Mouse (Mus musculus) stomach, postnatal 0 days (tissue): ENCODE data around the gene Fignl1. TPM values are rescaled to one million over a fixed set of nuclear protein-coding genes. Genes with fewer than 3 reads are reported as not detected.

Source experiments
- ATAC-seq: fragments of 200-750 bp; cut with Nextera tagmentation; 2 replicates; pipeline ENCODE4 v1.8.0; 2017; ENCODE audit not compliant: low FRiP score, low TSS enrichment
- DNase-seq: peaks from one replicate; pipeline ENCODE4 v3.0.0-alpha.2; 2016; ENCODE audit warnings: low spot score
- H3K27ac ChIP-seq: fragments of 300-500 bp; sonication (generic); replicated peaks from 2 replicates; pipeline ENCODE4 v1.5.1; 2014; ENCODE audit warnings: mild to moderate bottlenecking, control low read depth
- H3K27me3 ChIP-seq: fragments of 300-500 bp; sonication (generic); 2 replicates; pipeline ENCODE4 v1.6.1; 2014; ENCODE audit warnings: low read length; ENCODE audit not compliant: control insufficient read depth, insufficient read depth
- H3K36me3 ChIP-seq: fragments of 300-500 bp; sonication (generic); 2 replicates; pipeline ENCODE4 v1.6.1; 2014; ENCODE audit warnings: low read length, mixed read lengths; ENCODE audit not compliant: control insufficient read depth, insufficient read depth
- H3K4me1 ChIP-seq: fragments of 300-500 bp; sonication (generic); replicated peaks from 2 replicates; pipeline ENCODE4 v1.6.1; 2014; ENCODE audit warnings: antibody characterized with exemption; ENCODE audit not compliant: control insufficient read depth, insufficient read depth
- H3K4me2 ChIP-seq: fragments of 300-500 bp; sonication (generic); replicated peaks from 2 replicates; pipeline ENCODE4 v1.6.1; 2014; ENCODE audit warnings: low read depth, mild to moderate bottlenecking, control low read depth, moderate library complexity
- H3K4me3 ChIP-seq: fragments of 300-500 bp; sonication (generic); 2 replicates; pipeline ENCODE4 v1.5.1; 2014; ENCODE audit warnings: low read depth, low read length, control low read depth
- H3K9ac ChIP-seq: fragments of 300-500 bp; sonication (generic); 2 replicates; pipeline ENCODE4 v1.6.1; 2014; ENCODE audit warnings: mild to moderate bottlenecking, low read length, control low read depth, mixed read lengths
- H3K9me3 ChIP-seq: fragments of 300-500 bp; sonication (generic); 2 replicates; pipeline ENCODE4 v1.6.1; 2016; ENCODE audit warnings: low read length; ENCODE audit not compliant: control insufficient read depth
- CTCF ChIP-seq: IDR thresholded peaks from 2 replicates; pipeline ENCODE4 v1.5.1; 2016; ENCODE audit warnings: antibody characterized with exemption, low read depth, mild to moderate bottlenecking, moderate library complexity
- EP300 ChIP-seq: optimal IDR thresholded peaks from 2 replicates; pipeline ENCODE3; 2016; ENCODE audit warnings: antibody characterized with exemption
- WGBS: fragments of 180-500 bp; shearing (Covaris S2); extraction: QIAGEN DNeasy Blood & Tissue Kit; methylation state at CpG from one replicate; pipeline ENCODE4 v1.1.7; 2014; 5-methylcytosine and 5-hydroxymethylcytosine counted together
- polyA plus RNA-seq: library from polyadenylated mRNA; unstranded; fragments of >200 nt; fragmentation: Nextera tagmentation; extraction: Ambion mirVana; gene quantifications from 2 replicates; pipeline ENCODE4 v1.2.1, GENCODE M21; 2015

The Fignl1 gene
- polyA plus RNA-seq, 1 experiment from 2014 or later = 10.5 TPM

- Histone ChIP-seq H3K27me3 (no peaks in the 10 kb centered on the region), H3K27ac (no peak overlapping the region), H3K4me3 (no peak overlapping the region), H3K4me2 (no peak overlapping the region), H3K9me3 (no peaks in the 10 kb centered on the region), H3K4me1 (no peaks in the 10 kb centered on the region), H3K36me3 (peaks cover 5% of the 10 kb centered on the region), H3K9ac (no peak overlapping the region)
- DNase-seq (no peak), ATAC-seq (no peak)
- WGBS = 92% methylated on average over 3 of the region's 3 CpGs
- TF ChIP-seq CTCF (no peak), EP300 (no peak)
These were observed 8.5 kb downstream of the Fignl1 start for GRCm38 (mm10) chr11:11800304-11800703.

DNA sequence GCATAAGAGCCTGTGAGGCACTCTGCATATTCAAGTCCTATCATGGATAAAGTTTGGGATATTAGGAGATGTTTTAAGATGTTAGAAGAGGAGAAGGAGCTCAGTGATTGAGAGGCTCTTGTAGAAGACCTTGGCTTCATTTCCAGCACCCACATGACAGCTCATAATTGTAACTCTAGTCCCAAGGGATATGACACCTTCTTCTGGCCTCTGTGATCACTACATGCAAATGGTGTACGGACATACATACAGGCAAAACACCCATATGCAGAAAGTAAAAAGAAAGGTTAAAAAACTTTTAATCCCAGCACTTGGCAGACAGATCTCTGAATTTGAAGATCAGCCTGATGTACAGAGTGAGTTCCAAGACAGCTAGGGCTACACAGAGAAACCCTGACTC, 10.1 kb downstream of the Fignl1 start:
- no peak for TF ChIP-seq EP300
- no peaks in the 10 kb centered on the region for H3K4me1 ChIP-seq
- H3K9me3 ChIP-seq = no peaks in the 10 kb centered on the region
- no peak overlapping the region for H3K9ac ChIP-seq
- H3K4me3 ChIP-seq = no peak overlapping the region
- no peaks in the 10 kb centered on the region for H3K27me3 ChIP-seq
- H3K36me3 ChIP-seq = peaks cover 5% of the 10 kb centered on the region
- no peak overlapping the region for H3K27ac ChIP-seq
- no peak overlapping the region for H3K4me2 ChIP-seq
- WGBS = 98% methylated on average over 1 of the region's 1 CpGs
- ATAC-seq = no peak
- DNase-seq = no peak

DNA sequence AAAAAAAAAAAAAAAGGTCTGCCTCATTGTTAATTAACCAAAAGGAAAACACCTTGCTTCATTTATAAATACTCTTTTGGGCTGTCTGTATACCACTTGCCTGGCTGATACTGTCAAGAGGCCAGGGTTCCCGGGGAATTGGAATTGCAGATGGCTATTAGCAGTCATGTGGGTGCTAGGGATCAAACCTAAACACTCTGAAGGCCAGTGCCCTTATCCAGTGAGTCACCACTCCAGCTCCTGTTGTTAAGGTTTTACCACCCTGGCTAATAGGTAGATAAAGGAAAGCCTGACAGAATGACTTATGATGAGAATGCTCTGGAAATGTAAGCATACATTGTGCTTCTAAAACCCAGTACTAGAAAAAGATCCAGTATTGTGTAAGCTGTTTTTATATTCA, 14.1 kb downstream of the Fignl1 start:
- 56% methylated on average over 1 of the region's 1 CpGs for WGBS
- Histone ChIP-seq H3K9ac (no peak overlapping the region), H3K4me1 (no peaks in the 10 kb centered on the region), H3K9me3 (no peaks in the 10 kb centered on the region), H3K36me3 (no peaks in the 10 kb centered on the region), H3K4me2 (no peak overlapping the region), H3K27ac (no peak overlapping the region), H3K4me3 (no peak overlapping the region), H3K27me3 (no peaks in the 10 kb centered on the region)
- ATAC-seq = no peak
- TF ChIP-seq EP300 = no peak
- TF ChIP-seq CTCF = no peak
- DNase-seq = no peak

DNA sequence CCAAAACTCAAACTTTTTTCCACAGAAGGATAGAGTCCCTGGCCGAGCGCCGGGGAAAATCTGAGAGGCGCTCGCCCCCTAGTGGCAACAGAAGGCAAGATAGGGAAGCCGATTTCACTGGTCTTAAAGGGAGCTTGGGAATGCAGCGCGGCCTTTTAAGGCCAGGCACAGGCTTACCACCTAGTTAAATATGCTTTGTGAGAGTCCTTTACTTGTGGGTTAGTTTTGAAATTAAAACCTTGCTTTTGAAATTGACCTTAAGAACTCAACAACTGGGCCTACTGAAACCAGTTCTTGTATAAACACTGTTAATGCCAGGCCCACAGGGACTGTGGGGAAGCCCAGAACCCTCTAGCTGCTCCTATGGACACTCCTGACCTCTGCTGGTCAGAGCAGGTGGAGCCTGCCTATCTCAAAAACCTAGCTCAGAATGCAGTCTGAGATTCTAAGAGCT, 20.2 kb downstream of the Fignl1 start:
- peak overlapping the region; percentile 34; the same call in 1 of the 2 replicates for H3K4me2 ChIP-seq

DNA sequence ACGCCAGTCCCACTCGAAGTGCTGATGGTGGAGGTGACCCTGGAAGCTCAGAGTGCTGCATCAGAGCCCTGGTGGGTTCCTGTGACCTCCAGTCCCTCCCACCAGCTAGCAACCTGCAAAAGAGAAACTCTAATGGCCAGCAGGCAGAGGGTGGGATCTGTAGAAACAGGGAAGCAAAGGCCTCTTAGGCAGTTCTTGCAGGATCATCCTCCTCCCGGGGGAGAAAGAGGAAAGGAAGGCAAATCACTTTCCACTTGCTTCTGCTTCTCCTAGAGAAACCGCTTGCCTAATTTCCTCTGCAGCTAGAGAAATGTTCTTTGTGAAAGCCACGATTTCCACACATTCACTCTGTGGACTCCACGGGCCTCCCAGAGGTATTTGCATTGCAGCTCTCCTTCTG, 23.3 kb downstream of the Fignl1 start:
- no peak overlapping the region for H3K27ac ChIP-seq
- TF ChIP-seq CTCF = no peak
- ATAC-seq = no peak
- DNase-seq = no peak
- no peak overlapping the region for H3K4me2 ChIP-seq
- no peaks in the 10 kb centered on the region for H3K36me3 ChIP-seq
- H3K4me1 ChIP-seq = no peaks in the 10 kb centered on the region
- no peak overlapping the region for H3K9ac ChIP-seq
- H3K27me3 ChIP-seq = no peaks in the 10 kb centered on the region
- H3K9me3 ChIP-seq = no peaks in the 10 kb centered on the region
- H3K4me3 ChIP-seq = no peak overlapping the region
- 55% methylated on average over 6 of the region's 6 CpGs for WGBS

More for the DNA sequence above, 20.2 kb downstream of the Fignl1 start:
- Histone ChIP-seq H3K36me3 (no peaks in the 10 kb centered on the region), H3K9ac (no peak overlapping the region), H3K27ac (no peak overlapping the region), H3K4me1 (no peaks in the 10 kb centered on the region), H3K9me3 (no peaks in the 10 kb centered on the region), H3K27me3 (no peaks in the 10 kb centered on the region), H3K4me3 (peak overlapping the region; percentile 17; the same call in 1 of the 2 replicates)
- ATAC-seq (peak; percentile 98), DNase-seq (peak; percentile 82)
- TF ChIP-seq CTCF = peak; percentile 69
- TF ChIP-seq EP300 = no peak
- WGBS = under 1% methylated on average over 8 of the region's 8 CpGs

DNA sequence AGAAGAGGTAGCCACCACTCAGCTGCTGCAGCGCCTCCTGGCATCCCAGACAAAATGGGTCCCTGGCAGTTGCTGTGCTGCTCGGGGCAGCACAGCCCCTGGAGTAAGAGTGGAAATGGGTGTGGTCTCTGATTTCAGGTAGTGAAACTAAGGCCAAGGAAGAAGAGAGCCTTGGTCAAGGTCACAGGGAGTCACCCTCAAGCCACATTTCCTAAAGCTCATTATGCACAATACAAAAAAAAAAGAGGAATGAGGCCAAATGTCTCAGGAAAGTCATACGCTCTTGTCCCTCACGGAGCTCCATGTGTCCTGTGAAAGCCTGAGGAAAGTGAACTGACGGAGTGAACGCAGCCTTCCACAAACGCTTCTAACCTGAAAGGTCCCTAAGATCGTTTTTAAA, 27.0 kb downstream of the Fignl1 start:
- Histone ChIP-seq H3K27ac (no peak overlapping the region), H3K36me3 (no peaks in the 10 kb centered on the region), H3K4me3 (no peak overlapping the region), H3K4me1 (no peaks in the 10 kb centered on the region), H3K4me2 (no peak overlapping the region), H3K27me3 (no peaks in the 10 kb centered on the region), H3K9me3 (no peaks in the 10 kb centered on the region), H3K9ac (no peak overlapping the region)
- DNase-seq (no peak), ATAC-seq (no peak)
- TF ChIP-seq CTCF (no peak), EP300 (no peak)
- 76% methylated on average over 8 of the region's 8 CpGs for whole genome bisulfite sequencing
